Mouse (Mus musculus): ENCODE measurements around the gene Snx11. TPM values are rescaled to one million over a fixed set of nuclear protein-coding genes. Genes with fewer than 3 reads are reported as not detected.

The Snx11 gene
- 18.4 TPM for polyA plus RNA-seq (2012; fragmentation: generic; extraction: Trizol)

- H3ac ChIP-seq (ENCODE audit: control insufficient read depth, insufficient read length): peak within 1 kb of the TSS; percentile 26
- H3K4me2 ChIP-seq (ENCODE audit: low read depth): peak within 1 kb of the TSS; percentile 99
- peaks cover 28% of the 10 kb centered on the region for H3K79me2 ChIP-seq (ENCODE audit: control insufficient read depth, insufficient read depth)
- H3K4me3 ChIP-seq: peak within 1 kb of the TSS; percentile 77
- peaks cover 14% of the 10 kb centered on the region for H3K36me3 ChIP-seq (ENCODE audit: control insufficient read depth, insufficient read depth)
- H3K27me3 ChIP-seq (ENCODE audit: control insufficient read depth, insufficient read depth, insufficient read length): no peaks in the 10 kb centered on the region
- TF ChIP-seq CEBPB (IDR thresholded peaks at IDR 0.05; ENCODE audit: insufficient read depth, poor library complexity, severe bottlenecking) (no peak), MYOD1 (IDR thresholded peaks at IDR 0.05; ENCODE audit: control insufficient read depth in 1 of 3, insufficient read length in 2 of 3, low read depth in 2 of 3) (peak in 1 of 3 experiments; percentile 21), TCF3 (IDR thresholded peaks at IDR 0.05; ENCODE audit: insufficient read length, low read depth) (no peak), POLR2AphosphoS2 (IDR thresholded peaks at IDR 0.05; ENCODE audit: insufficient read length, low read depth) (peak; percentile 92), MYOG (IDR thresholded peaks at IDR 0.05; ENCODE audit: control insufficient read depth in 1 of 3, insufficient read depth in 1 of 3, insufficient read length in 2 of 3, low read depth in 2 of 3) (peak in 1 of 3 experiments; percentile 23), USF1 (IDR thresholded peaks at IDR 0.05; ENCODE audit: low read depth) (no peak), POLR2A (IDR thresholded peaks at IDR 0.05; ENCODE audit: insufficient read length, low read depth) (peak; percentile 95), E2F4 (IDR thresholded peaks at IDR 0.05; ENCODE audit: insufficient read depth) (peak; percentile 40), TCF12 (IDR thresholded peaks at IDR 0.05; ENCODE audit: insufficient read depth, poor library complexity, severe bottlenecking) (no peak), SRF (IDR thresholded peaks at IDR 0.05; ENCODE audit: control insufficient read depth, insufficient read length, low read depth) (no peak)
Observed at GRCm38 (mm10) chr11:96776968-96777962, at the start of gene Snx11. Gene Snx11 (minus strand): TSS chr11:96777559.

GRCm38 (mm10) chr11:96826481-96826880 is 49.1 kb upstream of the Snx11 start:
- H3K36me3 ChIP-seq (ENCODE audit: control insufficient read depth, insufficient read depth): peaks cover 16% of the 10 kb centered on the region
- no peaks in the 10 kb centered on the region for H3K27me3 ChIP-seq (ENCODE audit: control insufficient read depth, insufficient read depth, insufficient read length)
- TF ChIP-seq USF1 (IDR thresholded peaks at IDR 0.05; ENCODE audit: low read depth) (no peak), SRF (IDR thresholded peaks at IDR 0.05; ENCODE audit: control insufficient read depth, insufficient read length, low read depth) (no peak), CEBPB (IDR thresholded peaks at IDR 0.05; ENCODE audit: insufficient read depth, poor library complexity, severe bottlenecking) (no peak), MYOD1 (IDR thresholded peaks at IDR 0.05; ENCODE audit: control insufficient read depth in 1 of 3, insufficient read length in 2 of 3, low read depth in 2 of 3) (no peak), E2F4 (IDR thresholded peaks at IDR 0.05; ENCODE audit: insufficient read depth) (no peak), TCF12 (IDR thresholded peaks at IDR 0.05; ENCODE audit: insufficient read depth, poor library complexity, severe bottlenecking) (no peak), MAX (IDR thresholded peaks at IDR 0.05; ENCODE audit: low read depth) (no peak), POLR2A (IDR thresholded peaks at IDR 0.05; ENCODE audit: insufficient read length, low read depth) (no peak), TCF3 (IDR thresholded peaks at IDR 0.05; ENCODE audit: insufficient read length, low read depth) (no peak), POLR2AphosphoS2 (IDR thresholded peaks at IDR 0.05; ENCODE audit: insufficient read length, low read depth) (no peak)
- peak overlapping the region; percentile 96 for H3K4me2 ChIP-seq (ENCODE audit: low read depth)
- peak overlapping the region; percentile 93 for H3K4me3 ChIP-seq
- H3ac ChIP-seq (ENCODE audit: control insufficient read depth, insufficient read length): no peak overlapping the region
- H3K79me2 ChIP-seq (ENCODE audit: control insufficient read depth, insufficient read depth): peaks cover 61% of the 10 kb centered on the region

DNA sequence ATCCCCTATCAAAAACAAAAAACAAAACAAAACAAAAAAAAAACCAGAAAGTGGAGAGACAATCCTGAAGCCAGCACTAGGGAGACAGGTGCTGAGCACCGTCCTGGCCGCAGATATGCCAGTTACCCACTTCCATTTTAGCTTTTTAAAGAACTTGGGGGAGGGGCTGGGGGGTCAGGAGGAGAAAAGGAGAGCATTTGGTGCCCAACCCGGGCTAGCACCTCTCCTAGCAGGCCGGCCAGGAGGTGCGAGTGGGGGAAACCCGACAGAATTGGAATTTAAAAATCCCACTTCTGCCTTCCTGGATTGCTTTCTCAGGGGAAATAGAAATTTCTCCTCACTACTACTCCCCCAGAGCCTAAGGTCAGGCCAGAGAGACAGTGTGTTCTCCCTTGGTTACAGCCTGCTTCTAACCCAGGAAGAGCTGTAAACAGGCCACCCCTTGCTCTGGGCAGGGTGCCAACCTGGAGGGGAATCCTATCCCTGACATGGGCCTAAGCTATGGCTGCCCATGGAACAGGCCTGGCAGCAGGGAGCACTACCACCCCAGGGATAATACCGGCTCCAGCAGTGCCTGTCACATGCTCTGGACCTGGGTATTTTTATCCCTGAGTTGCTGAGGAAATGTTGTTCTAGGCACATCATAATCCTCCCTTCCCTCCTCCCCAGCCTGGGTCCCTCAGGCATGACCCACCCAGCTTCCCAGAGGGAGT is 47.6 kb upstream of the Snx11 start:
- H3K36me3 ChIP-seq (ENCODE audit: control insufficient read depth, insufficient read depth): peaks cover 32% of the 10 kb centered on the region
- H3K4me3 ChIP-seq: peak overlapping the region; percentile 93

More for the DNA sequence above, 47.6 kb upstream of the Snx11 start:
- Histone ChIP-seq H3K27me3 (ENCODE audit: control insufficient read depth, insufficient read depth, insufficient read length) (no peaks in the 10 kb centered on the region), H3ac (ENCODE audit: control insufficient read depth, insufficient read length) (no peak overlapping the region), H3K4me2 (ENCODE audit: low read depth) (peak overlapping the region; percentile 96), H3K79me2 (ENCODE audit: control insufficient read depth, insufficient read depth) (peaks cover 76% of the 10 kb centered on the region)
- peak in 1 of 3 experiments; percentile 25 for TF ChIP-seq MYOG (IDR thresholded peaks at IDR 0.05; ENCODE audit: control insufficient read depth in 1 of 3, insufficient read depth in 1 of 3, insufficient read length in 2 of 3, low read depth in 2 of 3)
- no peak for TF ChIP-seq E2F4 (IDR thresholded peaks at IDR 0.05; ENCODE audit: insufficient read depth)
- no peak for TF ChIP-seq MAX (IDR thresholded peaks at IDR 0.05; ENCODE audit: low read depth)
- TF ChIP-seq TCF3 (IDR thresholded peaks at IDR 0.05; ENCODE audit: insufficient read length, low read depth): no peak
- no peak for TF ChIP-seq REST (IDR thresholded peaks at IDR 0.05; ENCODE audit: insufficient read depth, insufficient read length)
- peak; percentile 44 for TF ChIP-seq POLR2AphosphoS2 (IDR thresholded peaks at IDR 0.05; ENCODE audit: insufficient read length, low read depth)
- no peak for TF ChIP-seq CEBPB (IDR thresholded peaks at IDR 0.05; ENCODE audit: insufficient read depth, poor library complexity, severe bottlenecking)
- TF ChIP-seq MYOD1 (IDR thresholded peaks at IDR 0.05; ENCODE audit: control insufficient read depth in 1 of 3, insufficient read length in 2 of 3, low read depth in 2 of 3): peak in 2 of 3 experiments; percentile 5 to 47
- peak; percentile 56 for TF ChIP-seq POLR2A (IDR thresholded peaks at IDR 0.05; ENCODE audit: insufficient read length, low read depth)
- no peak for TF ChIP-seq SRF (IDR thresholded peaks at IDR 0.05; ENCODE audit: control insufficient read depth, insufficient read length, low read depth)
- TF ChIP-seq USF1 (IDR thresholded peaks at IDR 0.05; ENCODE audit: low read depth): peak; percentile 29
- TF ChIP-seq TCF12 (IDR thresholded peaks at IDR 0.05; ENCODE audit: insufficient read depth, poor library complexity, severe bottlenecking): no peak

Measured in myocyte (in vitro differentiated cells).